Mouse (Mus musculus) cerebellum, adult (tissue): ENCODE results near the gene Jsrp1.
"Not testable (repeated sequence)": the region's sequence is repeated elsewhere in the genome, so short reads cannot be mapped to it uniquely, and the experiment has no call there.

ENCODE experiments used
- ATAC-seq: cut with Nextera tagmentation; 2 replicates; pipeline ENCODE4 v1.9.2; 2017; ENCODE audit warnings: mild to moderate bottlenecking, moderate library complexity, mixed read lengths; ENCODE audit not compliant: insufficient number of reproducible peaks, low FRiP score, low TSS enrichment

Jsrp1 gene

DNA sequence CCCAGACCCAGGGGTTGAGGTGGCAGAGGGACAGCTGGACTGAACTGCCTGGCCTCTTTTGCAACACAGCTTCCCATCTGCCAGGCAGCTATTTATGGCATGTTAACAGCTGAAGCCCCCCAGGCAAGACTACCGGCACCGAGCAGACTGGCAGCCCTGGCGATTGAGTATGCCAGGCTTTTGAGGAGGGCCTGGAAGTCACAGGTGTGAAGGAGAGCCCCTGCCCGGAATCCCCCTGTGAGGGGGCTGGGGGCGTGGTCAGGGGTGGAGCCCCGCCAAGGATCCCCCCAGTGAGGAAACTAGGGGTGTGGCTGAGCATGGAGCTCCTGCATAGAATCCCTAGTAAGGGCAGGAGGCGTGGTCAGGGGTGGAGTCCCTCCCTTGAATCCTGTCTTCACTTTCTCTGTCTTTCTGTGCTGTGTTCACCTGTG is 23.7 kb upstream of the Jsrp1 start:
- ATAC-seq: no peak

DNA sequence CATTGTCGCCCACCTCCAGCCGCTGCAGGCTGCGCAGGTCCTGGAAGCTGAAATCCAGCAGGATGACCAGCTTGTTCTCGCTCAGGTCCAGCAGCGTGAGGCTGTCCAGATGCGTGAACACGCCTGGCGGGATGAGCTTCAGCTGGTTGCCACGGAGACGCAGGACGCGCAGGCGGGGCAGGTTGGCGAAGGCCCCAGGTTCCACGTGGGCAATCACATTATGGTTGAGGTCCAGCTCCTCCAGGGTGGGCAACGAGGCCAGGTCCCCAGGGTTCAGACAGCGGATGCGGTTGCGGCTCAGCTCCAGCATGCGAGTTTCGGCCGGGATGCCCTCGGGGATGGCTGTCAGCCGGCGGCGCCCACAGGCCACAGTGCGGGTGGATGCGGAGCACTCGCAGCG is 22.3 kb upstream of the Jsrp1 start:
- ATAC-seq: no peak

DNA sequence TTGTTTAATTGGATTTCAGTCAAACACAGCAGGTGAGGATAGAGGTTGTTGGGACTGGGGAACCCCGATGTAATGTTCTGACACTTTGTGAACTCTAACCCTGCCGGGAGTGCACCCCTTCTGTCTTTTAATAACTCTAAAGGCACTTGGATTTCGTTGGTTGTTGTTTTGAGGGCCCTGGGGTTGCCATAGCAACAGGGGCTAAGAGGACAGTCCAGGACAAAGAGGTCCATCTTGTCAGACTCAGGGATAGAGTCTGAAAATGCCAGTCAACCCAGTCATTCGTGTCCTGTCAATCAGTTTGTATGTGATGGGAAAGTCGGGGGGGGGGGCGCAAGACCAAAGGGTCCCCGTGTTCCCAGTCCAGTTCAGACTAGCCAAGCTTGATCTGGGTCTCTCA is 19.5 kb upstream of the Jsrp1 start:
- no peak for ATAC-seq

DNA sequence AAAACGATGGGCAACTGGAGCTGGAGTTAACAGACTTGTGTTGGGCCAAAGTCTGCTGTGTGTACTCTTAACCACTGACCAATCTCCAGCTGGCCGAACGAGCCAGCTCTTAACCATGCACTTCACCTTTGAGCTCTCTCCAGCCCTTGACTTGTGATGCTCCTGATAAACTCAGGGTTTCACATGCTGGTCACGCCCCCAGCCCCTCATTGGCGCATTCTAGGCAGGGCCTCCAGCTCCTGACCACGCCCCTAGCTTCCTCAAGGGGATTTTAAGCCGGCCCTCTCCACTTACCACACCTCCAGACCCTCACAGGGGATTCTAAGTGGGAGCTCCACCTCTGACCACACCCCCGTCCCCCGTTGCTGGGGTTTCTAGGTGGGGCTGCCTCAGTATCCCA is 17.8 kb upstream of the Jsrp1 start:
- no peak for ATAC-seq

DNA sequence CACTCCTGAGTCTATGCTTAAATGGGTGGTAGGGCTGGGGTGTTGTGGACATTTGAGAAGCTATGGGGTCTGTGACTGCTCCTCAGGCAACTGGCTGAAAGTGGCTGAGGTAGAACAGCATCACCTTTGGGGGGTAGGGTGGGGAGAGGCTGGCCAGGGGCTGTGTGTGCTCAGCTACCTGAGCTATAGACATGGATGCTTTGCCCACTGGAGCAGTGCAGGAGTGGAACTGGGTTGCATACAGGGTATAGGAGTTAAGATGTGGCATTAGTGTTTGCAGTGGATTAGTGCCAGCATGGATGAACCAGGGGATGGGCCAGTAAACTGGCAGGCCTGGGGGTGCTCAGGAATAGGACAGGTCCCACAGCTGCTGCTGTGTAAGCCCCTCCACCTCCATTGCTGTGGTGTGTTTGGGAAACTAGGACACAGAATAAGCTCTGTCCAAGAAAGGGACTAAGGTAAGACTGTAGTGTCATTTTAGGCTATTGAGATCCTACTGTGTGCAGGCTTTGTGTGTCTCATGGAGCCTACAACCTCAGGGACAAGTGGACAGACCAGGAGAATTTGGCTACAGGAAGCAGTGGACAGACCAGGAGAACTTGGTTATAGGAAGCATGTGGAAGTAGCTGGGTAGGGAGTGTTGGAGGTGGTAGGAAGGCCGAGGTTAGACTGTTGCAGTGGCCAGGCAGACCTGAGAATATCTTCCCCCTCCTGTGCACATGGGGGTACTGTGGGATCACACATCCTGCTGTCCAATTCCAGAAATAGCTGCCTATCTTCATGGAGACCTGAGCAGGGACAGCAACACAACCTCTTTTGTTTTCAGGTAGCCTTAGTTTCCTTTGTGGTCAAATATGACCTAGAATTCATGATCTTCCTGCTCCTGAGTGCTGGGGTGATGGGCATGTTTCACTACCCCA is 16.3 kb upstream of the Jsrp1 start:
- no peak for ATAC-seq

DNA sequence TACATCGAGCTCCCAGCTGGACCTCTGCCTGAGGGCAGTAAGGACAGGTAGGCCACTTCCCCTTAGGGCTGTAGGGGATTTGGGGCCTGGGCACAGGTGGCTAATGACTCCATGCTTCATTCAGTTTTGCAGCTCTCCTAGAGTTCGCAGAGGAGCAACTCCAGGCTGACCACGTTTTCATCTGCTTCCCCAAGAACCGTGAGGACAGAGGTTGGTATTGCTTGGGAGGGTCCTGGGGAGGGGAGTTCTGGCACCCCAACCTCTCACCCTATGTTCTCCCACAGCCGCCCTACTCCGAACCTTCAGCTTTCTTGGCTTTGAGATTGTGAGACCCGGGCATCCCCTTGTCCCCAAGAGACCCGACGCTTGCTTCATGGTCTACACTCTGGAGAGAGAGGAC is 15.3 kb upstream of the Jsrp1 start:
- not testable (repeated sequence) for ATAC-seq

DNA sequence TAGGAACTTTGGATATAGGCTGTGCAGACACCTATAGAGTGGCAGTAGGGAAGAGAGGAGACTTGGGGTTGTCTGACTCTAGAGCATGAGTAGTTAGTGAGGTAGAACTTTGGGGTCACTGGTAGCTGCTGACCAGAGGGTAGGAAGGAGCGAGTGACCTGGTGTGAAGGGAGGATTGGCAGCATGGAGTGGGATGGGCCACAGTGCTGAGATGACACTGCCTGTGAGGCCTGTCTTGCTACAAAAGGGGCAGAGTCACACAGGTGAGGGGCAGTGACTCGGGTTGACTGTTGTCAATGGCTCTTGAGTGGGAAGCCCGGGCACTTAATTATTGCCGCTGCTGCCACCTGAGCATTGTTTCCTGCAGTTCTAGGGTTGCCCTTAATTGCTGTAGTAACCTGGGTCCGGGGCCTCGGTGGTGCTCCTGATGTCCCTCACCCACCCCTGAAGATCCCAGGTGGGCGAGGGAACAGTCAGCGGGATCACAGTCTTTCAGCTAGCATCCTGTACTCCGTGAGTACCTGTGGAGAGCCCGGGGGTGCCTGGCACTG is 14.6 kb upstream of the Jsrp1 start:
- no peak for ATAC-seq

DNA sequence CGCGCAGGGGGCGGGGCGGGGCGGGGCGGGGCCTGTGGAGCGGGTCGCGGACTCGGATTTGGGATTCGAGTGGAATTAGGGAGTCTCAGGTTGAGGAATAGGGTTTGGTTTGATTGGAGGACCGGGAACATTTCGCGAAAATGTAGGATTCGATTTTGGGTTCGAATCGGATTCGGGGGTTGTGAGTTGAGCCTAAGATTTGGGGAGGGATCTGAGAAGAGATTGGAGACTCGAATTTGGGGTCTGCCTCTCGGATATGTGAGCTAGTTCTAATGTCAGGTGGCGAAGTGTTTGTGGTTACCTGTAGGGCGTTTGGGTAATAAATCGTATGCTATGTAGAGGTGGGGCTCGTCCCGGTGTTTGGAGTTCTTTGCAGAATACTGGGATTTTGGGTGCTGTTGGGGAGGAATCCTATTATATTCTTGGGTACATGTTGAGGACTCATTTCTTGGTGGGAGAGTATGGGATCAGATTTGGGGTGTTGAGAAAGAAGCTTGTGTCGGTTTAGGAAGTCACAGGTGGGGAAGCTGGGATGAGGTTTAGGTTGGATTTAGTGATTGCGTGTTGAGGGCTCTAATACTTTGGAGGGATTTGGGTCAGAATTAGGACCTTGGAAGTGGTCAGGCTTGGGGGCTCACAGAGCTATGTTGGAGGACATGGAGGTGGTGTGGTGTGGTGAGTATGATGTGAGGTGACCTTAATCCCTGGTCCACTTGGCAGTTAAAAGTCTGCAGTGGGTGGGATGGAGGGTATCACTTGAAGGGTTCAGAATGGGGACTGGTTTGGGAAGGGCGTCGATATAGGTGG is 14.0 kb upstream of the Jsrp1 start:
- ATAC-seq: no peak

DNA sequence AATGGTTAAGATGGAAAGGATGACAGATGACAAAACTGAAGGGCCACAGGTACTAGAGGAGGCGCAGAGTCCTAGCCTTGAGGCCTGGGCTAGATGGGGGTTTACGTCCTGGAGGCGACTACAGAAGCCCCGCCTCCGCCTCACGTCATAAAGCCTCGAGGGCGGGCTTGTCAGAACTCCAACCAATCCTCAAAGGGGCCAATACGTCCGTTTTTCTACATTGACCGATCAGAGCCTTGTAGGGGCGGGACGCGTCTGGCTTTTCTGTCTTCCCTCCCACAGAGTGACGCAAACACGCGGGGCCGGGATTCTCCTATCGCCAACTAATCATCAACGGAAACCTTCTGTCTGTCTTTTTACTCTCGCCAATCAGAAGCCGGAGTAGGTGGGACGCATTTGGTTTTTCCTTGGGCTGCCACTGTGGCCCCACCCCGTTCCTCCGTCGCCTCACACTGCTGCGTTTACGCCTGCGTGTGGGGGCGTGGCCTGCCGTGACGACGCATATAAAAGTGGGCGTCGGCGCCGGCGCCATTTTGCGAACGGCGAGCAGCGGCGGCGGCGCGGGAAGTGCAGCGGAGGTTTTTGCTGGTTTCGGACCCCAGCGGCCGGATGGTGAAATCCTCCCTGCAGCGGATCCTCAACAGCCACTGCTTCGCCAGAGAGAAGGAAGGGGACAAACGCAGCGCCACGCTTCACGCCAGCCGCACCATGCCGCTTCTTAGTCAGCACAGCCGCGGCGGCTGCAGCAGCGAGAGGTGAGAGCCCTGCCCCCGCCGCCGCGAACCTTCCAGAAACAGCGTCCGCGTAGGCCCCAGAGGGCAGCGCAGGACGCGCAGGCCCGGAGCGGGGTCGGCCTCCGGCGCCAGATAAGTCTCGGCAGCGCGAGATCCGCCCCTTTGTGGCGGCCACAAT is 13.1 kb upstream of the Jsrp1 start, which contains the start of gene Oaz1:
TSS of gene Oaz1 (plus strand) at position 506 of the 912 bp plus-strand sequence.
- ATAC-seq: peak; percentile 95

DNA sequence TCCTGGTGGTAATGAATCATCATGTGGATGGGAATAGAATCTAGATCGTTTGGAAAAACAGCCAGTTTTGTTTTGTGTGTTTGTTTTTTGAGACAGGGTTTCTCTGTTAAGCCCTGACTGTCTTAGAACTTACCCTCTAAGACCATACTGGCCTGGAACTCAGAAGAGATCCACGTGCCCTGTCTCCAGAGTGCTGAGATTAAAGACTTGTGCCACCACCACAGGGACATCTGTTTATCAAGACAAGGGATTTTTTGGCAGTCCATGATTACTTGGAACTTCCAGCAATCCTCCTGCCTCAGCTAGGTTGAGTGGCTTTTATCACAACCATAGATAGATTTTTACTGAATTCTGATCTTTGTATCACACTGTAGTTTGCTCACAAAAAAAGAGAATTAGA is 11.5 kb upstream of the Jsrp1 start:
- ATAC-seq: no peak

DNA sequence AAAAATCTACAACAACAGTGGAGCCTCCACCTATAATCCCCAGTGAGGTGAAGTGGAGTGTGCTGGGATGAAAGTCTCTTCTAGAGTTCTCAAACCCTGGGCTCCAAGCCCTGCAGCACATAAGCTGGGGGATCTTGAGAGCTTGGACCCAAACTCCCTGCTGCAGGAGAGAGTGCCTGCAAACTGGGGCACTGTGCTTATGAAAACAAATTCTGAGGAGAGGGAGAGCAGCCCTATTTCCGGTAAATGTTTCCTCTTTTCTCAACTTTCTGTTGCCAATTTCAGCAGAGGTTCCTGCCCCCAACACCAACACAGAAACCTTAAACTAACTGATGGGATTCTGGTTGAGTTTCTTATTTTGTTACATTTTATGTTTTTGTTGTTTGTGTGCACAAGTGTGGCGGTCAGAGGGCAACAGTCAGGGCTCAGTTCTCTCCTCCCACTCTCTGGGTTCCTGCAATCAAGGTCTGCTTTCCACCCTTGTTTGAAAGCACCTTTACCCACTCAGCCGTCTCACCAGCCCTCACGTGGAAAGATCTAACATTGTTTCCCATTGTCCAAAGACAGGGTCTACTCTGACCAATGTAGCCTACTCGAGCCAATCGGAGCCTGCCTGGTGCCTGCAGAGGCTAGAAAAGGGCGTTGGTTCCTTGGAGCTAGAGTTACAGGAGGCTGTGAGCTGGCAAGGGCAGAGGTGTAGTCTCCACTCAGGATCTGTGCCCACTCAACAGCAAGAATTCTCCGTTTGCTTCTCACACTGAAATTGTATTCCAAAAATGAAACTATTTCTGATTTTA is 10.7 kb upstream of the Jsrp1 start:
- no peak for ATAC-seq

DNA sequence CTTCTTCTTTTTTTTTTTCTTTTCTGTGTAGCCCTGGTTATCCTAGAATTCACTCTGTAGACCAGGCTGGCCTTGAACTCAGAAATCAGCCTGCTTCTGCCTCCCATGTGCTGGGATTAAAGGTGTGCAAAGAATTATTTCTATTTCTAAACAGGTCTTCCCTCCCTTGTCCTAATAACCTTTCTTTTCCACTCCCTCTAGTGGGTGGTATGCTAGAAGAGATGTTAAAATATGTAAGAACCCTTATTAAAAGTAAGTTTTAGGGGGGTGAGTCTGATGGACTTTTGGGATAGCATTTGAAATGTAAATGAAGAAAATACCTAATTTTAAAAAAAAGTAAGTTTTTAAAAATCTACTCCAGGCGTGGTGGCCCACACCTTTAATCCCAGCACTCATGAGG is 10.0 kb upstream of the Jsrp1 start:
- ATAC-seq: no peak

DNA sequence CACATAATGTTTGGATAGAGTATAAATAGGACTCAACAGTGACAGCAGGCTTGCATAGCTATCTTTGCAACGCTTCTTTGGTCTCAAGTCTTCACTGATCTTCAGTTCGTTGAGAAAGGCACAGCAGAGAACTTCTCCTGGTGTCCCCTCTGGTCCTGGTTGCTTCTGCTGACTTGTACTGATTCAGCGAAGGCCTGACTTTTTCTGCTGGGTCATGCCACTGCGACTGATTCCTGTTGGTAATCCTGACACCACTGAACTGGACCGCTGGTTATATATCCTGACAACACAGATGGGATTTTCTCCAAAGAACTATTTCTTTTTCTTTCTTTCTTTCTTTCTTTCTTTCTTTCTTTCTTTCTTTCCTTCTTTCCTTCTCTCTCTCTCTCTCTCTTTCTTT is 9.2 kb upstream of the Jsrp1 start:
- no peak for ATAC-seq

DNA sequence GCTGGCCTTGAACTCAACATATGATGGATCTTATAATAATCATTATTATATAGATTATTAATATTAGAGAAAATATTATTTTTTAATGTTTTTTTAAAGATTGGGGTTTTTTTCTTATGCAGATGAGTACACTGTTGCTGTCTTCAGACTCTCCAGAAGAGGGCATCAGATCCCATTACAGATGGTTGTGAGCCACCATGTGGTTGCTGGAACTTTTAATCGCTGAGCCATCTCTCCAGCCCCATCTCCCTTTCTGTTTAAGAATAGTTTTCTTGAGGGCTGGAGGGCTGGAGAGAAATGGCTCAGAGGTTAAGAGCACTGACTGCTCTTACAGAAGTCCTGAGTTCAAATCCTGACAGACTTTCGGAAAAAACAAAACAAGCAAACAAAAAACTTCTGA is 8.7 kb upstream of the Jsrp1 start:
- ATAC-seq: no peak

DNA sequence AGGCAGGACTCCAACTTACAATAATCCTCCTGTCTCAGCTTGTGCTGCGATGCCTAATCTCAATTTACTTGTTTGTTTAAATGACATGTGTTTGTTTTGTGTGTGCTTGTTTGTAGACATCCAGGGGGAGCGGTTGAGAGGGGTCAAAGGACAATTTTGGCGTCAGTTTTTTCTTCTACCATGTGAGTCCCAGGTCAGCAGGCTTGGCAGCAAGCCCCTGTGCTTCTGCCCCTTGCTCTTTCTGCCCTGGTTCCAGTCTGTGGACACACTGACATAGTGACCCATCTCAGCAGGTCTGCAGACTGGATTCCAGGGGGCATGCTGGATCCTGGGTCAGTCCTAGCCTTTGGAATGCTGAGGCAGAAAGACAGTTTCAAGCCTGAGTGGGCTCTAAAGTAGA is 6.1 kb upstream of the Jsrp1 start:
- ATAC-seq: no peak

DNA sequence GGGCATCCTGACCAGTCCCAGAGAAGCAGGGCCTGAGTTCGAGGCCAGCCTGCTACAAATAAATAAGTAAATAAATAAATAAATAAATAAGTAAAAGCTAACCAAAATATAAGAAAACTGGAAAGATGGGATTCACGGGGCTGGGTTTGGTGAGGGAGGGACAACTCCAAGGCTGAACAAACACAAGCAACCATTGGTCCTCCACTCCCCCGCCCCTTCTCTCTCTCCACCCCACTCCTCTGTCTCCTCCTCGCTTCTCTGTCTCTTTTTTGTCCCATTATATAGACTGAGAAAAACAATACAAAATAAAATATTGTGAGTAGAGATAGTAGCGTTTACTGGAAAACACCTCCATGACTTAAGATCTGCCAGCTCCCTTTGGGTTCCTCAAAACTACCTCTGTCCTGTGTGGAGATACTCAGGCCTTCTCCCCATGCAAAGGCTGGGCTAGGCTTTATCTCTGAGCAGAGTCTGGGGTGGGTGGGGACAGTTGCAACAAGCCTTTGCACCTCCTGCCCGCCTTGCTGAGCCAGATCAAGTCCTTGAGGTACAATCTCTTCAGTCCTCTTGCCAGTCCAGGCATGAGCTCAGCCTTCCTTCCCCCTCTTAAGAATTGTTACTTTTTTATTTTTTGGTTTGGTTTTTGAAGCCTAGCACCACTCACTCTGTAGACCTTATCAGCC is 5.4 kb upstream of the Jsrp1 start:
- ATAC-seq: no peak

DNA sequence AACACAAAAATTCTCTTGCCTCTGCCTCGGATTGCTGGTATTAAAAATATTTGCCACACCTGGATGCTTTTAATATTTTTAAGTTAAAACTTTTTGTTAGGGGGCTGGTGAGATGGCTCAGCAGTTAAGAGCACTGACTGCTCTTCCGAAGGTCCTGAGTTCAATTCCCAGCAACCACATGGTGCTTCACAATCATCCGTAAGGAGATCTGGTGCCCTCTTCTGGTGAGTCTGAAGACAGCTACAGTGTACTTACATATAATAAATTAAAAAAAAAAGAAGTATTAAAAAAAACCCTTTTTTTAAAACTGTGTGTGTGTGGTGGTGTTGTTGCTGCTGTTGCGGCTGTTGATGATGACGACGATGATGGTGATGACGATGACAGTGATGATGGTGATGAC is 4.7 kb upstream of the Jsrp1 start:
- ATAC-seq: not testable (repeated sequence)

DNA sequence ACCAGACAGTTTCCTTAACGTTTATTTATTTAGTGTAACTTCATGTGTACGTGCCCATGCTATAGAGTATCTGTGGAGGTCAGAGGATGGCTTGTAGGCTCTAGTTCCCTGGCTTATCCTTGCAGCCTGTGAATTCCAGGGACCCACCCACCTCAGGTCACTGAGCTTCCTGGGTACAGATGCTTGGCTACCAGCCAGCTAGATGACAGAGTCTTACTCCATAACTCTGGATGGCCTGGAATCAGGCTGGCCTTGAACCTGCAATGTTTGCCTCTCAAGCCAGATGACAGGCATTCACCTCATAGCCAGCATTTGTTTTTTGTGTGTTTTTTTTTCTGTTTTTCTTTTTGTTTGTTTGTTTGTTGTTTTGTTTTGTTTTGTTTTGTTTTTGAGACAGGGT is 3.9 kb upstream of the Jsrp1 start:
- ATAC-seq: no peak

DNA sequence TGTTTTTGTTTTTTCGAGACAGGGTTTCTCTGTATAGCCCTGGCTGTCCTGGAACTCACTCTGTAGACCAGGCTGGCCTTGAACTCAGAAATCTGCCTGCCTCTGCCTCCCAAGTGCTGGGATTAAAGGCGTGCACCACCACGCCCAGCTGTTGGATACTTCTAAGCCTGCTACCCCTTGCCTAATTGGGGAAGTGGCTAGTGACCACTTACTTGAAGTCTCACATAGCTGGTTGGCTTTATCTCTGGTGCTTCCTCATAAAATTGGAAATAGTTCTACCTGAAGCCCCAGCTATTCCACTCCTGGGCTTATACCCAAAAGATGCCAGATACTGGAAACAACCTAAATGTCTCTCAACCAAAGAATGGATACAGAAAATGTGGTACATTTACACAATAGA is 3.0 kb upstream of the Jsrp1 start:
- ATAC-seq: not testable (repeated sequence)
